Mouse (Mus musculus) hindbrain, embryonic 10.5 days (tissue): ENCODE results near the gene Slc16a10. TPM values are rescaled to one million over a fixed set of nuclear protein-coding genes. Genes with fewer than 3 reads are reported as not detected.

Source experiments
- polyA plus RNA-seq: library from polyadenylated mRNA; unstranded; fragments of >200 nt; fragmentation: Nextera tagmentation; extraction: Ambion mirVana; gene quantifications from 2 replicates; pipeline ENCODE4 v1.2.1, GENCODE M21; 2016

The Slc16a10 gene
- polyA plus RNA-seq, 1 experiment from 2014 or later: 10.3 TPM

Other genes starting within 250 kb of the Slc16a10 start
- 2.8 and 4.1 TPM in 2 replicates for gene Mfsd4b4, start 243.0 kb downstream of the Slc16a10 start, polyA plus RNA-seq
- gene Mfsd4b2, start 215.3 kb downstream of the Slc16a10 start, polyA plus RNA-seq: not detected in 2 replicates
- 0.16 TPM in 1 of 2 replicates, not detected in the other for gene Mfsd4b3, start 182.1 kb downstream of the Slc16a10 start, polyA plus RNA-seq
- not detected in 2 replicates for gene Mfsd4b5, start 155.6 kb downstream of the Slc16a10 start, polyA plus RNA-seq
- gene Mfsd4b1, start 117.0 kb downstream of the Slc16a10 start, polyA plus RNA-seq: not detected in 2 replicates
- gene Rpf2, start 104.8 kb upstream of the Slc16a10 start, polyA plus RNA-seq: 74.8 and 91.8 TPM in 2 replicates
- 140 and 144 TPM in 2 replicates for gene Gtf3c6, start 115.8 kb upstream of the Slc16a10 start, polyA plus RNA-seq
- gene Amd1, start 159.9 kb upstream of the Slc16a10 start, polyA plus RNA-seq: 59.0 and 74.9 TPM in 2 replicates
- gene Cdk19, start 197.3 kb upstream of the Slc16a10 start, polyA plus RNA-seq: 5.2 and 7.0 TPM in 2 replicates